Mouse (Mus musculus) layer of hippocampus, postnatal 14 days (tissue): ENCODE data around the gene Cdca4. TPM values are rescaled to one million over a fixed set of nuclear protein-coding genes. Genes with fewer than 3 reads are reported as not detected.

ENCODE experiments used
- DNase-seq, 2 experiments: peaks; one replicate each; pipeline ENCODE4 v3.0.0; 2021 to 2022; ENCODE audit warnings: low spot score in 2 of 2, mixed read lengths in 1 of 2
- long read RNA-seq, 2 experiments: library from polyadenylated mRNA; stranded (forward); transcript quantifications; one replicate each; pipeline ENCODE4 v2.0.0; 2021
- total RNA-seq, 2 experiments: library from RNA; stranded (reverse); gene quantifications; 2 replicates each; pipeline ENCODE4 v1.2.3; 2021

Gene Cdca4
- 1 to 10 TPM; 8.1 to 9.2 TPM for total RNA-seq
- long read RNA-seq, experiment 1, transcript Cdca4-202 (2 exons, 1,994 nt) = major isoform, 8 of 8 reads
- long read RNA-seq, experiment 1, partial matches to known transcripts = 0 of 8 reads
- long read RNA-seq, experiment 1, other reads (novel, unspliced or antisense) = 0 of 8 reads
- long read RNA-seq, experiment 2, transcript Cdca4-202 (2 exons, 1,994 nt) = major isoform, 10 of 13 reads
- long read RNA-seq, experiment 2, partial matches to known transcripts = 1 of 13 reads
- long read RNA-seq, experiment 2, other reads (novel, unspliced or antisense) = 0 of 13 reads

DNA sequence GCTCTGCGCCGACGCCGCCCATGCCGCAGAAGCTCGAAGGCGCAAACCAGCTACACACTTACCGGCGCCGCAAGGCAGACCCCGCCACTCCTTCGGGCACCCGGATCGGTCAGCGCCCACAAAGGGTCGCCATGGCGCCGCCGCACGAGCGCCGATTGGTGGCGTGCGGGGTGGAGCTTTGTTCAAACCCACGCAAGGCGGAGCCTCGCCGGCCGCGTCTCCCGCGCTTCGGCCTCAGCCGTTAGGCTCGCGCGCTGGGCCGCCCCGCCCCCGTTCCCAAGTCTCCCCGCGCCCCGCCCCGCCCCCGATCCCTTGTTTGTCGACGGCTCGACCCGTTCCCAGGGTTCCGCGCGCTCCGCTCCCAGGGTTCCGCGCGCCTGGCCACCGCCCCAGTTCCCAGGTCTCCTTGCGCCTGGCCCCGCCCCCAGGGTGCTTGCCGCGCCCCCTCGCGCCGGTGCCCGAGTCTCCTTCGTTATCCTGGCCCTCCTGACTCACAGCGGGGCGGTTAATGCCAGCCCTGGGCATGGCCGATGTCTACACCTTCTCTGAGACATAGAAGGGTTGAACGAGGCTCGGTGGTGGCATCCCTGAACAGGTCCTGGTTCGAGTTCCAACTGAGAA is at the start of gene Cdca4:
Cdca4 (minus strand) TSS at position 180 of the 621 bp plus-strand sequence.
- peak; percentile 97 to 98 for DNase-seq

GRCm38 (mm10) chr12:112877607-112878020 is 48.4 kb upstream of the Cdca4 start:
- no peak for DNase-seq

DNA sequence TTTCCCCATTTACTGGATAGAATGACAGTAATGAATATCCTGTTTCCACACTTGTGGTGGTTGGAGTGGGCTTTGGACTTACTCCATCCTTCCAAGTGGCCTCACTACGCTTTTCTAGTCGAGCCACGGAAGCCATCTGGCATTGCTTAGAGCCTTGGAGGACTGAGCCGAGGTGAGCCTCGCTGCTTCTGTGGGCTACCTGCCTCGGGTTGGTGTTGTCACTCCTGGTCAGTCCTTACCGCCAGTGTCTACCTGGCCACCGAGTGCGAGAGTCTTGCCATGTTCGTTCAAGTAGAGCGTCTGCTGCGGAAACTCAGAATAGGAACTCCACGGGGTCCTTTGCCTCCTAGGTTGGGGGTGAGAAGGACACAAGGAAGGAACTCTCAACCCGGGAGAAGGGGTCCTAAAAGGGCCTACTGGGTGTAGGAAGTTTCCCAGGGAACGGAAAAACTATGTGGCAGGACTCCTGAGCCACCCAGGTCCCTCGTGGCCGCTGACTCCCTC is 47.9 kb upstream of the Cdca4 start:
- no peak for DNase-seq

- peak in 1 of 2 experiments; percentile 32 for DNase-seq
These were observed 47.3 kb upstream of the Cdca4 start for GRCm38 (mm10) chr12:112876332-112877072.

- DNase-seq = peak; percentile 85 to 90
These were observed 46.2 kb upstream of the Cdca4 start for GRCm38 (mm10) chr12:112875225-112876013.

DNA sequence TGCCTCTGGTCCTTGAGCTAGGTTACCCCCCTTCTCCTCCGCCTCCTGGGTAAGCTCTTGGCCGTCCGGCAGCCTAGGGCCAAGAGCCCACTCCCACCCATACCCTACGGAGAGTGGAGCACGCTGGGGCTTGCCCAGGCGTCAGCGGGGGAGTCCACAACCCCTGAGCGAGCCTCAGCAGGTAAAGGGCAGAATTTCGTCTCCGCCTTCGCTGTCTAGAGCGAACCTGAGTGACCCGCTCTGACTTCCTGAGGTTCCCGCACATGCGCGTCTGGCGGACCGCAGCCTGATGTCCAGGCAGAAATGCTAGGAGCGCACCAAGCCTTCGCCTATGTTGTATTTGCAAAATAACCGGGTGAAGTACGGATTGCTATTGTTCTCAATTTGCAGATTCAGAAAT is 45.0 kb upstream of the Cdca4 start:
- DNase-seq = no peak

- DNase-seq = peak; percentile 49 to 57
These were observed 44.4 kb upstream of the Cdca4 start for GRCm38 (mm10) chr12:112873452-112874190.

- DNase-seq = no peak
These were observed 43.8 kb upstream of the Cdca4 start for GRCm38 (mm10) chr12:112872991-112873390.

DNA sequence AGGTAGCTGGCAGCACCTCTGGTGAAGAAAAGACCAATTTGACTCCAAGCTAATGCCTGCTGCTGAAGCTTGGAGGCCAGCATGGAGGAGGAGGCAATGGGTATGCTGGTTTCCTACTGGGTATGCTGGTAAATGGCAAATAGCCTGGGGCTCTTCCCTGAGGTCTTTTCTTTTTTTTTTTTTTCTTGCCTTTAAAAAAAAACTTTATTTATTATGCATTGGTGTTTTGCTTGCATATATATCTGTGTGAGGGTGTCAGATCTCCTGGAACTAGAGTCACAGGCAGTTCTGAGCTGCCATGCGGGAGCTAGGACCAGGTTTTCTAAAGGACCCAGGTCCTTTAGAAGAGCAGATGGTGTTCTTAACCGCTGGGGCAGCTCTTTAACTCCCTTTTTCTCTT is 42.0 kb upstream of the Cdca4 start:
- DNase-seq = no peak

DNA sequence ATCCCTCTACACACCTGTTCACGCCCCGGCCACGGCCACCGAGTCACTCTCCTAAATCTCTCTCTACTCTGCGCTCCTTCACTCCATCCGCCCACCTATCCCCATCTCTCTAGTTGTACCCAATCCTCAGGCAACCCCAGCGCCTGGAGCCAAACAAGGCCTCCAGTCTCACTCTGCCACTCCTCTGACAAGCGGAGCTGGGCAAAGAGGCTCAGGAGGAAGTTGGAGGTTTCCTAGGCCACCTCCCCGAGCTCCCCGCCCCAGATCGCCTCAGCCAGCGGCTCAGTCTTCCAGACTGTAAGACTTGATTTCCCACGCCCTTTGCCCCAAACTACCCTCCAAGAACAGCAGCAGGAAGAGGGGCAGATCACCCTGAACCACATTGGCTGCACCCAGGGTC is 41.6 kb upstream of the Cdca4 start:
- DNase-seq = no peak

GRCm38 (mm10) chr12:112869783-112870204 is 40.6 kb upstream of the Cdca4 start:
- DNase-seq = no peak

GRCm38 (mm10) chr12:112868178-112869087 is 39.2 kb upstream of the Cdca4 start, which contains the start of gene Gpr132:
Gene Gpr132 (minus strand): TSS chr12:112868228.
- no peak for DNase-seq

GRCm38 (mm10) chr12:112867106-112867674 is 38.0 kb upstream of the Cdca4 start:
- no peak for DNase-seq

GRCm38 (mm10) chr12:112866467-112867080 is 37.4 kb upstream of the Cdca4 start:
- no peak for DNase-seq

DNA sequence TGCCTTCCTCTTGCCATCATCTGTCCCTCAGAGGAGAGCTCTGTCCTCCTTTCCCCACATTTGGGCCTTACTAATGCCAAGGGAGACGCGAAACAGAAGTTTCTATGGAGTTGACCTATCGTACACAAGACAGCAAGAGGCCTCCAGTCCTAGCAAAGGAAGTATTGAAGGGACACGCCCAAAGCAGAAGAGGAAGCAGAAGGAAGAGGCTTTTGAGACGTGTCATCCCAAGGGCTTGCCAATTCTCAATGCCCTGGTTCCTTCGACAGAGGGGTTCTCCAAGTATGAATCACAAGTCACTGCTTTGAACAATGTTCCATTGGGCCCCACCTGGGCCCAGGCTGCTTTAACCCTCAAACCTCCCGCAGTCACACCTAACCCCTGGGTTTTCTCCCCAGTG is 35.6 kb upstream of the Cdca4 start:
- no peak for DNase-seq

DNA sequence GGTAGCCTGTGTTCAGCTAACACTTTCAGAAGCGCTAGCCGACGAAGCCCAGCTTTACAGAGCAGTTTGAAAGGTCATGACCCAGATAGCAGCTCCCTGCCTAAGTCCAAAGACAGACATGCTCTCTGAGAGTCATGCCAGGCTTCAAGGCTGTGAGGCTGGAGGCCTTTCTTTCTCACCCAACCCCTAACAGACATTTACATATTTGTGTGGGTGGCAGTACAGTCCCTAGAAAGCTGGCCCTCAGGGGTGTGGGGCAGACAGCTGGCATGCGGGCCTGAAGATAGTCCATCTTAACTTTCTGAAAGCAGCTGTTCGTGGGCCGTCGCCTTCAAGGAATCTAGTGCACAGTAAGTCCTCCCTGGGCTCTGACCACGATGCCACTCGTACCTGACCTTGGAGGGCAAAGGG is 32.7 kb upstream of the Cdca4 start:
- DNase-seq = no peak

GRCm38 (mm10) chr12:112860765-112861164 is 31.5 kb upstream of the Cdca4 start:
- no peak for DNase-seq

GRCm38 (mm10) chr12:112859930-112860329 is 30.7 kb upstream of the Cdca4 start:
- no peak for DNase-seq
